Mouse (Mus musculus) MEL (cell line): ENCODE measurements around the gene Bub1b. TPM values are rescaled to one million over a fixed set of nuclear protein-coding genes. Genes with fewer than 3 reads are reported as not detected.

Experiments
- DNase-seq: peaks from one replicate; pipeline ENCODE4 v3.0.0; 2011; ENCODE audit warnings: low read depth, low spot score
- H3K27ac ChIP-seq: 2 replicates; pipeline ENCODE4 v1.5.1; 2012; ENCODE audit warnings: low read depth, mild to moderate bottlenecking, control low read depth, low read length, moderate library complexity; ENCODE audit not compliant: control insufficient read depth
- H3K27me3 ChIP-seq, 2 experiments: fragments of 150-350 bp in 1 of 2; sonication (generic) in 1 of 2; 2 replicates each; pipeline ENCODE4 v1.6.1; 2012; ENCODE audit warnings: low read length in 2 of 2, mild to moderate bottlenecking in 2 of 2, improper control_type of control experiment in 1 of 2, moderate library complexity in 1 of 2; ENCODE audit not compliant: insufficient read depth in 2 of 2, control insufficient read depth in 1 of 2
- H3K36me3 ChIP-seq, 2 experiments: 2 replicates each; pipeline ENCODE4 v1.6.1; 2012 to 2014; ENCODE audit warnings: low read length in 2 of 2, improper control_type of control experiment in 1 of 2, inconsistent platforms in 1 of 2, mild to moderate bottlenecking in 1 of 2; ENCODE audit not compliant: insufficient read depth in 2 of 2, control insufficient read depth in 1 of 2
- H3K4me1 ChIP-seq, 2 experiments: fragments of 150-350 bp in 1 of 2; sonication (generic) in 1 of 2; 2 replicates each; pipeline ENCODE4 v1.6.1; 2012; ENCODE audit warnings: low read length in 2 of 2, improper control_type of control experiment in 1 of 2, mild to moderate bottlenecking in 1 of 2; ENCODE audit not compliant: insufficient read depth in 2 of 2, control insufficient read depth in 1 of 2
- H3K4me3 ChIP-seq, 2 experiments: fragments of 150-350 bp in 1 of 2; sonication (generic) in 1 of 2; 2 replicates each; pipeline ENCODE4 v1.5.1; 2012; ENCODE audit warnings: low read depth in 2 of 2, low read length in 2 of 2, mild to moderate bottlenecking in 2 of 2, moderate library complexity in 2 of 2, control low read depth in 1 of 2, improper control_type of control experiment in 1 of 2; ENCODE audit not compliant: control insufficient read depth in 1 of 2, insufficient read depth in 1 of 2
- H3K79me2 ChIP-seq: 2 replicates; pipeline ENCODE4 v1.6.1; 2012; ENCODE audit warnings: mild to moderate bottlenecking, low read length, moderate library complexity; ENCODE audit not compliant: control insufficient read depth, poor library complexity, insufficient read depth
- H3K9ac ChIP-seq: 2 replicates; pipeline ENCODE4 v1.6.1; 2012; ENCODE audit warnings: low read depth, mild to moderate bottlenecking, control low read depth, low read length, moderate library complexity; ENCODE audit not compliant: control insufficient read depth, poor library complexity, severe bottlenecking
- H3K9me3 ChIP-seq: fragments of 150-350 bp; sonication (generic); replicated peaks from 2 replicates; pipeline ENCODE4 v1.6.1; 2012; ENCODE audit warnings: mild to moderate bottlenecking, low read length, improper control_type of control experiment, moderate library complexity; ENCODE audit not compliant: insufficient read depth
- CHD1 ChIP-seq: IDR thresholded peaks from 2 replicates; pipeline ENCODE4 v1.6.1; 2012; ENCODE audit warnings: low read depth, mild to moderate bottlenecking, inconsistent platforms, low read length, improper control_type of control experiment
- CTCF ChIP-seq, 3 experiments: IDR thresholded peaks in 2 of 3; conservative IDR thresholded peaks in 1 of 3; 2 replicates each; pipeline ENCODE4 v1.5.1; 2011 to 2012; ENCODE audit warnings: low read length in 3 of 3, low read depth in 2 of 3, mild to moderate bottlenecking in 2 of 3, improper control_type of control experiment in 1 of 3, inconsistent platforms in 1 of 3, mixed read lengths in 1 of 3, moderate library complexity in 1 of 3; ENCODE audit not compliant: control insufficient read depth in 1 of 3, insufficient read depth in 1 of 3, poor library complexity in 1 of 3, severe bottlenecking in 1 of 3
- E2F4 ChIP-seq: IDR thresholded peaks from 2 replicates; pipeline ENCODE4 v1.6.1; 2011; ENCODE audit warnings: low read depth, low read length, improper control_type of control experiment, borderline replicate concordance
- EP300 ChIP-seq, 2 experiments: IDR thresholded peaks; 2 replicates each; pipeline ENCODE4 v1.6.1; 2011; ENCODE audit warnings: improper control_type of control experiment in 2 of 2, low read length in 2 of 2, low read depth in 1 of 2, mild to moderate bottlenecking in 1 of 2
- ETS1 ChIP-seq: IDR thresholded peaks from 2 replicates; pipeline ENCODE4 v1.6.1; 2012; ENCODE audit warnings: low read depth, mild to moderate bottlenecking, inconsistent platforms, low read length, improper control_type of control experiment, moderate library complexity
- GABPA ChIP-seq: IDR thresholded peaks from 2 replicates; pipeline ENCODE4 v1.6.1; 2012; ENCODE audit warnings: low read depth, mild to moderate bottlenecking, inconsistent platforms, low read length, improper control_type of control experiment, moderate library complexity
- GATA1 ChIP-seq: IDR thresholded peaks from 2 replicates; pipeline ENCODE4 v1.6.1; 2011; ENCODE audit warnings: low read depth, low read length, improper control_type of control experiment
- HCFC1 ChIP-seq: IDR thresholded peaks from 2 replicates; pipeline ENCODE4 v1.6.1; 2012; ENCODE audit warnings: low read depth, mild to moderate bottlenecking, inconsistent platforms, low read length, improper control_type of control experiment, moderate library complexity
- JUND ChIP-seq: IDR thresholded peaks from 2 replicates; pipeline ENCODE4 v1.6.1; 2011; ENCODE audit warnings: low read depth, mild to moderate bottlenecking, improper control_type of control experiment, low read length
- KAT2A ChIP-seq: conservative IDR thresholded peaks from 2 replicates; pipeline ENCODE4 v1.6.1; 2012; ENCODE audit warnings: low read depth, low read length, improper control_type of control experiment, inconsistent platforms
- MAFK ChIP-seq: IDR thresholded peaks from 2 replicates; pipeline ENCODE4 v1.6.1; 2011; ENCODE audit warnings: low read depth, mild to moderate bottlenecking, low read length, improper control_type of control experiment, borderline replicate concordance
- MAZ ChIP-seq: IDR thresholded peaks from 2 replicates; pipeline ENCODE4 v1.6.1; 2012; ENCODE audit warnings: low read depth, mild to moderate bottlenecking, inconsistent platforms, low read length, improper control_type of control experiment
- MEF2A ChIP-seq: IDR thresholded peaks from 2 replicates; pipeline ENCODE4 v1.6.1; 2014; ENCODE audit warnings: low read depth, mild to moderate bottlenecking, inconsistent platforms, low read length, improper control_type of control experiment; ENCODE audit not compliant: poor library complexity, insufficient replicate concordance, severe bottlenecking; ENCODE audit errors: extremely low read depth
- MXI1 ChIP-seq: IDR thresholded peaks from 2 replicates; pipeline ENCODE4 v1.6.1; 2011; ENCODE audit warnings: mild to moderate bottlenecking, low read depth, low read length, improper control_type of control experiment
- MYB ChIP-seq: IDR thresholded peaks from 2 replicates; pipeline ENCODE4 v1.6.1; 2011; ENCODE audit warnings: mild to moderate bottlenecking, low read depth, low read length, improper control_type of control experiment
- MYC ChIP-seq: IDR thresholded peaks from 2 replicates; pipeline ENCODE4 v1.6.1; 2011; ENCODE audit warnings: low read depth, mild to moderate bottlenecking, low read length, improper control_type of control experiment, moderate library complexity
- NELFE ChIP-seq: IDR thresholded peaks from 2 replicates; pipeline ENCODE4 v1.6.1; 2011; ENCODE audit warnings: low read depth, low read length, improper control_type of control experiment
- NRF1 ChIP-seq: IDR thresholded peaks from 2 replicates; pipeline ENCODE4 v1.6.1; 2014; ENCODE audit warnings: low read depth, mild to moderate bottlenecking, inconsistent platforms, low read length, improper control_type of control experiment, moderate library complexity; ENCODE audit not compliant: poor library complexity, insufficient read depth, severe bottlenecking
- POLR2A ChIP-seq, 2 experiments: IDR thresholded peaks; 2 replicates each; pipeline ENCODE4 v1.6.1; 2011 to 2012; ENCODE audit warnings: low read length in 2 of 2, mild to moderate bottlenecking in 2 of 2, control low read depth in 1 of 2, improper control_type of control experiment in 1 of 2, low read depth in 1 of 2, moderate library complexity in 1 of 2; ENCODE audit not compliant: control insufficient read depth in 1 of 2, insufficient read depth in 1 of 2, poor library complexity in 1 of 2
- POLR2AphosphoS2 ChIP-seq: IDR thresholded peaks from 2 replicates; pipeline ENCODE4 v1.6.1; 2011; ENCODE audit warnings: low read length, improper control_type of control experiment
- RAD21 ChIP-seq: IDR thresholded peaks from 2 replicates; pipeline ENCODE4 v1.6.1; 2011; ENCODE audit warnings: mild to moderate bottlenecking, low read depth, low read length, improper control_type of control experiment
- TAL1 ChIP-seq: IDR thresholded peaks from 2 replicates; pipeline ENCODE4 v1.6.1; 2012; ENCODE audit warnings: mild to moderate bottlenecking, inconsistent platforms, low read length, moderate library complexity, mixed read lengths
- TBP ChIP-seq: IDR thresholded peaks from 2 replicates; pipeline ENCODE4 v1.8.0; 2011; ENCODE audit warnings: low read depth, low read length, improper control_type of control experiment
- TCF12 ChIP-seq: IDR thresholded peaks from 2 replicates; pipeline ENCODE4 v1.6.1; 2014; ENCODE audit warnings: low read depth, mild to moderate bottlenecking, inconsistent platforms, low read length, improper control_type of control experiment, moderate library complexity
- UBTF ChIP-seq: IDR thresholded peaks from 2 replicates; pipeline ENCODE4 v1.6.1; 2012; ENCODE audit warnings: low read depth, mild to moderate bottlenecking, inconsistent platforms, low read length, improper control_type of control experiment, moderate library complexity, borderline replicate concordance; ENCODE audit not compliant: insufficient read depth
- USF1 ChIP-seq: IDR thresholded peaks from 2 replicates; pipeline ENCODE4 v1.6.1; 2014; ENCODE audit warnings: low read depth, mild to moderate bottlenecking, inconsistent platforms, low read length, improper control_type of control experiment, moderate library complexity
- ZKSCAN1 ChIP-seq: IDR thresholded peaks from 2 replicates; pipeline ENCODE4 v1.6.1; 2012; ENCODE audit warnings: low read depth, mild to moderate bottlenecking, inconsistent platforms, low read length, improper control_type of control experiment, moderate library complexity
- ZMIZ1 ChIP-seq: IDR thresholded peaks from 2 replicates; pipeline ENCODE4 v1.6.1; 2012; ENCODE audit warnings: low read depth, mild to moderate bottlenecking, inconsistent platforms, low read length, improper control_type of control experiment, moderate library complexity
- ZNF384 ChIP-seq: IDR thresholded peaks from 2 replicates; pipeline ENCODE4 v1.6.1; 2012; ENCODE audit warnings: low read depth, mild to moderate bottlenecking, inconsistent platforms, low read length, improper control_type of control experiment
- polyA plus RNA-seq, 2 experiments: library from polyadenylated mRNA; stranded (reverse) in 1 of 2; unstranded in 1 of 2; fragments of >175 nt in 1 of 2; fragments of >200 nt in 1 of 2; gene quantifications; 2 replicates each; pipeline versions ENCODE4 v1.2.1 to v1.2.4; 2012; ENCODE audit warnings: low replicate concordance in 2 of 2, low read depth in 1 of 2; ENCODE audit not compliant: insufficient read length in 2 of 2, insufficient read depth in 1 of 2, missing spikeins in 1 of 2
- total RNA-seq: library from RNA; depleted of rRNA; stranded (reverse); fragments of 300-350 nt; gene quantifications from 2 replicates; pipeline ENCODE4 v1.2.3, GENCODE M21; 2012

Gene Bub1b
- total and polyA plus RNA-seq, 3 experiments: 87.5 to 120 TPM; not detected in 1

DNA sequence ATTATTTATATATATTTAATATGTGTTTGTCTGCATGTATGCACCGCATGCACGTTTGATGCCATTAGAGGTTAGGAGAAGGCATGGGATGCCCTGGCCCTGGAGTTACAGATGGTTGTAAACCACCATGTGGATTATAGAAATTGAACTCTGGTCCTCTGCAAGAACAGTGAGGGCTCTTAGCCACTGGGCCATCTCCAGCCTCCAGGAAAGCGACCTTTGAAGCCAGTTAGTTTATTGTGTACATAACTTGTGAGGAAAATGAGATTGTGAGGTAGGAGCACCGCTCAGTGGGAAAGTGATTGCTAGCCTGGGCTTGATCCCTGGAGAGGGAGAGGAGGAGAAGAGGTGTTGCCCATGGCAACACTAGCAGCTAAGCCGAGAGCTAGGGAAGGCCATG is 39.2 kb downstream of the Bub1b start:
- TF ChIP-seq ETS1: no peak
- TF ChIP-seq MAFK: no peak
- TF ChIP-seq UBTF: no peak
- TF ChIP-seq MAZ: no peak
- no peak for TF ChIP-seq TCF12
- TF ChIP-seq NRF1: no peak
- no peak for TF ChIP-seq CHD1
- no peak for TF ChIP-seq ZNF384
- no peak for TF ChIP-seq NELFE
- no peak for TF ChIP-seq TBP
- no peak for TF ChIP-seq USF1
- no peak for TF ChIP-seq JUND
- TF ChIP-seq TAL1: no peak
- peaks cover 0 to 38% of the 10 kb centered on the region in 2 experiments; a peak in 2 of 4 replicates for H3K36me3 ChIP-seq
- H3K4me3 ChIP-seq: no peak overlapping the region
- no peak overlapping the region for H3K27ac ChIP-seq
- H3K9me3 ChIP-seq: no peaks in the 10 kb centered on the region
- H3K27me3 ChIP-seq: no peaks in the 10 kb centered on the region
- no peak for DNase-seq
- no peaks in the 10 kb centered on the region for H3K4me1 ChIP-seq
- no peak overlapping the region for H3K9ac ChIP-seq
- H3K79me2 ChIP-seq: no peaks in the 10 kb centered on the region

GRCm38 (mm10) chr2:118637888-118638526 is 40.0 kb downstream of the Bub1b start:
- Histone ChIP-seq H3K9ac (no peak overlapping the region), H3K36me3 (peaks cover 0 to 37% of the 10 kb centered on the region in 2 experiments; a peak in 2 of 4 replicates), H3K4me1 (no peaks in the 10 kb centered on the region), H3K27me3 (no peaks in the 10 kb centered on the region), H3K9me3 (no peaks in the 10 kb centered on the region), H3K4me3 (no peak overlapping the region), H3K79me2 (no peaks in the 10 kb centered on the region), H3K27ac (no peak overlapping the region)
- peak; percentile 76 for DNase-seq
- TF ChIP-seq MAFK: no peak
- TF ChIP-seq E2F4: no peak
- peak; percentile 53; the same call in 1 of the 2 replicates for TF ChIP-seq MYC
- TF ChIP-seq TAL1: no peak
- TF ChIP-seq POLR2A (IDR thresholded peaks at IDR 0.05; ENCODE audit: control insufficient read depth in 1 of 2, insufficient read depth in 1 of 2, low read depth in 1 of 2, low read length in 2 of 2, poor library complexity in 1 of 2): no peak
- no peak for TF ChIP-seq MYB
- 0 out of 2 replicates have a peak, but pooled peaks have one; percentile 5 for TF ChIP-seq GATA1
- TF ChIP-seq MEF2A: no peak
- TF ChIP-seq GABPA: 0 out of 2 replicates have a peak, but pooled peaks have one; percentile 35
- no peak for TF ChIP-seq KAT2A
- TF ChIP-seq POLR2AphosphoS2: no peak
- no peak for TF ChIP-seq EP300 (IDR thresholded peaks at IDR 0.05; ENCODE audit: low read depth in 1 of 2, low read length in 2 of 2)
- TF ChIP-seq ZNF384: peak; percentile 95
- peak; percentile 95 for TF ChIP-seq RAD21
- no peak for TF ChIP-seq HCFC1
- TF ChIP-seq NELFE: no peak
- TF ChIP-seq MXI1: no peak
- TF ChIP-seq ZKSCAN1: no peak
- no peak for TF ChIP-seq UBTF
- peak; percentile 15; the same call in 1 of the 2 replicates for TF ChIP-seq TBP
- TF ChIP-seq CTCF (IDR thresholded peaks at IDR 0.05 in 2 of 3, conservative IDR thresholded peaks at IDR 0.05 in 1 of 3; ENCODE audit: control insufficient read depth in 1 of 3, insufficient read depth in 1 of 3, low read depth in 2 of 3, low read length in 3 of 3, poor library complexity in 1 of 3, severe bottlenecking in 1 of 3): peak; percentile 76 to 91 (median 85)
- no peak for TF ChIP-seq NRF1
- no peak for TF ChIP-seq ZMIZ1
- peak; percentile 18; the same call in 1 of the 2 replicates for TF ChIP-seq JUND
- TF ChIP-seq USF1: no peak
